Mouse (Mus musculus) stomach, embryonic 15.5 days (tissue): ENCODE measurements at regions not wholly inside any gene's neighbourhood (a gene's known extent, or its start where the extent isn't known, plus 50 kb on each side); places are given as distances from the start of the nearest gene placed in this dataset.

Experiments used
- ATAC-seq: fragments of 200-750 bp; cut with Nextera tagmentation; 2 replicates; pipeline ENCODE4 v1.8.0; 2017; ENCODE audit warnings: low read depth, moderate number of reproducible peaks, moderate TSS enrichment; ENCODE audit not compliant: insufficient read depth, low FRiP score
- H3K27ac ChIP-seq: fragments of 300-500 bp; sonication (generic); 2 replicates; pipeline ENCODE4 v1.5.1; 2015; ENCODE audit warnings: mild to moderate bottlenecking, inconsistent platforms
- H3K27me3 ChIP-seq: fragments of 300-500 bp; sonication (generic); replicated peaks from 2 replicates; pipeline ENCODE4 v1.6.1; 2015; ENCODE audit warnings: inconsistent platforms
- H3K36me3 ChIP-seq: fragments of 300-500 bp; sonication (generic); 2 replicates; pipeline ENCODE4 v1.6.1; 2015; ENCODE audit warnings: inconsistent platforms
- H3K4me1 ChIP-seq: fragments of 300-500 bp; sonication (generic); 2 replicates; pipeline ENCODE4 v1.6.1; 2015; ENCODE audit warnings: inconsistent platforms
- H3K4me2 ChIP-seq: fragments of 300-500 bp; sonication (generic); 2 replicates; pipeline ENCODE4 v1.6.1; 2015; ENCODE audit warnings: mild to moderate bottlenecking, inconsistent platforms
- H3K4me3 ChIP-seq: fragments of 300-500 bp; sonication (generic); replicated peaks from 2 replicates; pipeline ENCODE4 v1.5.1; 2015; ENCODE audit warnings: inconsistent platforms
- H3K9ac ChIP-seq: fragments of 300-500 bp; sonication (generic); 2 replicates; pipeline ENCODE4 v1.6.1; 2015; ENCODE audit warnings: inconsistent platforms
- H3K9me3 ChIP-seq: fragments of 300-500 bp; sonication (generic); 2 replicates; pipeline ENCODE4 v1.6.1; 2016; ENCODE audit warnings: inconsistent platforms
- WGBS: fragments of 180-500 bp; shearing (Covaris S2); methylation state at CpG from one replicate; pipeline ENCODE4 v1.1.7; 2015; 5-methylcytosine and 5-hydroxymethylcytosine counted together

DNA sequence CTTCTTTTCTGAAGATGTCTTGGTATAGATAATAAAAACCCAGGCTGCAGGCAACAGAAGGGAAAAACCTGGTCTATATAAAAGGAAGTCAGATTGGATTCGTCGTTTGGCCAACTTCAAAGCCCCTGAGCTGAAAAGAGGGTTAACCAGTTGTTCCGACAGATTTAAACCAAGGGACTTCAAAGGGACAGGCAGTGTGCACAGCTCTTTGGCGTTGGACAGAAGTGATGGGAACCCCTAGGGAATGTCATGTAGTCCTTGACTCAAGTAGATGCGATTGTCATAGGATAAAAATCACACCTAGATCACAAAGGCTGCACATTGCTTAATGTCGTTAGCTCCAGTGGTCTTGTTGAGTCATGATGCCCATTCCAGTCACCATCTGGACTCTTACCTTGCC lies 865.8 kb upstream of the Car8 start:
- Histone ChIP-seq H3K9ac (no peak overlapping the region), H3K9me3 (no peaks in the 10 kb centered on the region), H3K4me2 (no peak overlapping the region), H3K36me3 (no peaks in the 10 kb centered on the region), H3K27me3 (no peaks in the 10 kb centered on the region), H3K4me3 (no peak overlapping the region), H3K4me1 (no peaks in the 10 kb centered on the region), H3K27ac (no peak overlapping the region)
- no peak for ATAC-seq
- WGBS, result 65% methylated on average over 6 of the region's 6 CpGs

DNA sequence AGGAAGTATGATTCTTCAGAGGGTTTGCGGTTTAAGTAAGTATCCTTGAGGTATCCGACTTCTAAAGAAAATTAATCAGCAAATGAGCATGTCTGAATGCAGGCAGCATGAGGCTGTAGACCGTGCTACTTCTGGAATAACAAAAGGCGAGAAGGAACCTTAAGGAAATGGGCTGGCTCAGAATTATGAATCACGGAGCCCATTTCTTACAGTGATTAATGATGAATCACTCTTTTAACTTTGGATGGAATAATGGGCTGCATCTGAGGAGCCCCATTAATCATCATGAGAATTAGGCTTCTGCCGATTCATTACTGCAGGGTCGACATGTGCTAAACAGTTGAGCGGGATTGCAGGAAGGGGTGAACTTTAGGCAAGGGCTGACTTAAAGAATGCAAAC lies 865.1 kb upstream of the Car8 start:
- WGBS, result 38% methylated on average over 8 of the region's 8 CpGs
- H3K9me3 ChIP-seq, result no peaks in the 10 kb centered on the region
- H3K27me3 ChIP-seq, result no peaks in the 10 kb centered on the region
- H3K9ac ChIP-seq, result no peak overlapping the region
- H3K4me3 ChIP-seq, result no peak overlapping the region
- no peaks in the 10 kb centered on the region for H3K36me3 ChIP-seq
- H3K4me1 ChIP-seq, result no peaks in the 10 kb centered on the region
- no peak overlapping the region for H3K27ac ChIP-seq
- no peak overlapping the region for H3K4me2 ChIP-seq
- no peak for ATAC-seq

DNA sequence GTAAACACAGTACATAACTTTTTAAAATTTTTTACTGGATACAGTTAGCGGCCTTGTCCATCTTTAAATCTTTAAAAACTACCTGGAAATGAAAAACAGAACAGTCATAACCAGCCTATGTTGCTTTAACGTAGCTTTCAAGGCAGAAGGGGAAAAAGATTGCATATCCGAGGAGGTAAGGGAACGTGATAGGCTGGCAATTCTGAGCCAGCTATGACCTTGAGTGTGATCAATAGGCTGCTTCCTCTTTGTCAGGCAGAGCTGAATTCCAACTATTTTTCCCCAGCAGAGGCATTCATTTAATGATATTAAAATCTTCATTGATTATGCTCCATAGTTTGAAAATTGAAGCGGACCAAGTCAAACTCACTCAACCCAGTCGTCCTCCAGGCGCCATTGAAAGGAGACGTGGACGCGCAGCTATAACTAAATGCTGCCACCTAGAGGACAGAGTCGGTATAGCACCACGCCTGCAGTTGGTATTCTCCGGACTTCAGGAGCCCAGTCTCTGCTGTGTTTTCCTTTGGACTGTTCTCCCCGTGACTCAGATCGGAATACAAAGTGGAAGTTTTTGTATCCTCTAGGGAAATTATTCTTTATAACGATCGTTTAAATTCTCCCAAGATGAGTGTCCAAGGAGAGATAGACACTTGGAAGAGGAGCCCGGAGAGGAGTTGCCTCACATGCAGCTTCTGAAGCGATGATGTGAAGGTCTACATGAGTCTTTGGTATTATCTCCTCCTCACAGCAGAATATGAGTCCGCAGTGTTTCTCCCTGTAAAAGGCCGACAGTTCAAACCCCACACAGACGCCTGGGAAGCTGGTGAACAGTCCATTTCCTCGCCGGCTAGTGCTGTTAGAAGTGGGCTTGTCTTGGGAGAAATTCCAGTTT lies 858.2 kb upstream of the Car8 start:
- H3K4me1 ChIP-seq, result no peaks in the 10 kb centered on the region

DNA sequence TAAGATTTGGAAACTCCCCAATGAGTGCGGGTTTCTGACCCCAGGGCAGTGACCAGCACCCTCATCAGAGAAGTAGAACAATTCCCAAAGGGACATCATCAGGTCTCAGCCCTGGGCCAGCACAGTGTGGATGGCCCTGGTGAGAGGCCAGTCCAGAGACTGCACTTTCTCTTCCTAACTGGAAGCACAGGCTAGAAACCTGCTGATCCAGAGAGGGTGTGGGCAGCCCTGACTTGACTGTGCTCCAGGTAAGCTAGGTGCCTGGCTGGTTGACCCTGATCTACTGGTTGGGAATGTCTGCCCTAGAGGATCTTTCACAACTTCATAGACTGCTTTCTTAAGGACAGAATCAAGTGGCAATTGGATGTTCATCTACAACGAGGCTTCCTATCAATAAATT lies 857.4 kb upstream of the Car8 start:
- no peak for ATAC-seq
- H3K4me3 ChIP-seq, result no peak overlapping the region
- H3K9me3 ChIP-seq, result no peaks in the 10 kb centered on the region
- no peak overlapping the region for H3K27ac ChIP-seq
- no peaks in the 10 kb centered on the region for H3K36me3 ChIP-seq
- no peaks in the 10 kb centered on the region for H3K4me1 ChIP-seq
- H3K4me2 ChIP-seq, result no peak overlapping the region
- no peaks in the 10 kb centered on the region for H3K27me3 ChIP-seq
- no peak overlapping the region for H3K9ac ChIP-seq
- 81% methylated on average over 2 of the region's 2 CpGs for WGBS

More for the DNA sequence above, 858.2 kb upstream of the Car8 start:
- no peaks in the 10 kb centered on the region for H3K9me3 ChIP-seq
- 23% methylated on average over 24 of the region's 24 CpGs for WGBS
- no peak overlapping the region for H3K27ac ChIP-seq
- no peak overlapping the region for H3K9ac ChIP-seq
- ATAC-seq, result peak; percentile 45; the same call in 1 of the 2 replicates
- no peaks in the 10 kb centered on the region for H3K27me3 ChIP-seq
- peak overlapping the region; percentile 45 for H3K4me2 ChIP-seq
- no peaks in the 10 kb centered on the region for H3K36me3 ChIP-seq
- H3K4me3 ChIP-seq, result 0 out of 2 replicates have a peak overlapping the region, but pooled peaks have one; percentile 9

- ATAC-seq, result no peak
- Histone ChIP-seq H3K9ac (no peak overlapping the region), H3K4me3 (no peak overlapping the region), H3K9me3 (no peaks in the 10 kb centered on the region), H3K27me3 (no peaks in the 10 kb centered on the region), H3K27ac (no peak overlapping the region), H3K4me2 (no peak overlapping the region), H3K36me3 (no peaks in the 10 kb centered on the region), H3K4me1 (no peaks in the 10 kb centered on the region)
- 51% methylated on average over 7 of the region's 7 CpGs for WGBS
These were observed 856.8 kb upstream of the Car8 start for GRCm38 (mm10) chr4:9095646-9096045.

DNA sequence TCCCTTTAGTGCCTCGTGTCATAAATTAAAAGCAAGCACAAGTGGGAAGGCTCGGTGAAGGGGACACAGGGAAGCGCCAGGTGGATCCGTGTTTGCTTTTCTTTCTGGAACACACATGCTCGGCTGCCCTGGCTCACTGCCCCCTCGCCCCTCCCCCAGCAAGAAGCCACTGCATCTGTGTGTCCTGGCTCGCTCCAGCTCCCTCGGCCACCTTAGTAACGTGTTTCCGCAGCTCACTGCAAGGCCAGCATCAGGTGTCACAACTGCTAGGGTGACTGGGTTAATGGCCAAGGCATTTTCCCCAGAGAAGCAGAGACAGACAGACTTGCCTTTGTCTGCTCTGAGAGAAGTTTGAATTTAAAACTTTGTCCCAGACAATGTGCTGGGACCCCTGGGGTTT lies 855.7 kb upstream of the Car8 start:
- H3K27ac ChIP-seq, result no peak overlapping the region
- H3K27me3 ChIP-seq, result no peaks in the 10 kb centered on the region
- WGBS, result 21% methylated on average over 10 of the region's 10 CpGs
- H3K9me3 ChIP-seq, result no peaks in the 10 kb centered on the region
- ATAC-seq, result no peak
- no peaks in the 10 kb centered on the region for H3K4me1 ChIP-seq
- H3K9ac ChIP-seq, result no peak overlapping the region
- H3K36me3 ChIP-seq, result no peaks in the 10 kb centered on the region
- H3K4me2 ChIP-seq, result no peak overlapping the region
- H3K4me3 ChIP-seq, result no peak overlapping the region

DNA sequence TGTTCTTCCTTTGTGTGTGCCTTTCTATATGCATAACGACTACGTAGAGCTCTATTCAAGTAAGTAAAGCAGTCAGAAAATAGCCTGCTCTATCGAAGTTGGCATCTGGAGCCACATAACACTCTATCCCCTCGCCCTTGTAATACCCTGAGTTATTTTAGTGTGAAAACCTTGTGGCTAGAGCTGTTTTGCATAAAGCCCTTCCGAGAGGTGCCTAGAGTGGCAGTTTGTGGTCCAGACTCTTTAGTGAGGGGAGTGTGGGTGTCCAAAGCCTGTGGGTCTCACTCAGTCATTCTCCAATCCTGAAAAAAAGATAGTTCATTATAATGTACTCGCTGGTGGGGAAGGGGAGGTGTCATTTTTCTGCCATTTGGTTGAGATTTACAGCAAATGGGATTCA lies 855.2 kb upstream of the Car8 start:
- no peaks in the 10 kb centered on the region for H3K36me3 ChIP-seq
- H3K9ac ChIP-seq, result no peak overlapping the region
- no peak overlapping the region for H3K27ac ChIP-seq
- H3K4me1 ChIP-seq, result no peaks in the 10 kb centered on the region
- H3K27me3 ChIP-seq, result no peaks in the 10 kb centered on the region
- H3K9me3 ChIP-seq, result no peaks in the 10 kb centered on the region
- ATAC-seq, result no peak
- no peak overlapping the region for H3K4me2 ChIP-seq
- 65% methylated on average over 6 of the region's 6 CpGs for WGBS
- H3K4me3 ChIP-seq, result no peak overlapping the region

GRCm38 (mm10) chr4:9083526-9083925 lies 844.7 kb upstream of the Car8 start:
- Histone ChIP-seq H3K9ac (no peak overlapping the region), H3K4me2 (no peak overlapping the region), H3K27ac (no peak overlapping the region), H3K4me1 (peaks cover 6% of the 10 kb centered on the region; the same call in 1 of the 2 replicates), H3K36me3 (no peaks in the 10 kb centered on the region), H3K4me3 (no peak overlapping the region), H3K27me3 (no peaks in the 10 kb centered on the region), H3K9me3 (no peaks in the 10 kb centered on the region)
- ATAC-seq, result no peak
- WGBS, result 77% methylated on average over 13 of the region's 13 CpGs

DNA sequence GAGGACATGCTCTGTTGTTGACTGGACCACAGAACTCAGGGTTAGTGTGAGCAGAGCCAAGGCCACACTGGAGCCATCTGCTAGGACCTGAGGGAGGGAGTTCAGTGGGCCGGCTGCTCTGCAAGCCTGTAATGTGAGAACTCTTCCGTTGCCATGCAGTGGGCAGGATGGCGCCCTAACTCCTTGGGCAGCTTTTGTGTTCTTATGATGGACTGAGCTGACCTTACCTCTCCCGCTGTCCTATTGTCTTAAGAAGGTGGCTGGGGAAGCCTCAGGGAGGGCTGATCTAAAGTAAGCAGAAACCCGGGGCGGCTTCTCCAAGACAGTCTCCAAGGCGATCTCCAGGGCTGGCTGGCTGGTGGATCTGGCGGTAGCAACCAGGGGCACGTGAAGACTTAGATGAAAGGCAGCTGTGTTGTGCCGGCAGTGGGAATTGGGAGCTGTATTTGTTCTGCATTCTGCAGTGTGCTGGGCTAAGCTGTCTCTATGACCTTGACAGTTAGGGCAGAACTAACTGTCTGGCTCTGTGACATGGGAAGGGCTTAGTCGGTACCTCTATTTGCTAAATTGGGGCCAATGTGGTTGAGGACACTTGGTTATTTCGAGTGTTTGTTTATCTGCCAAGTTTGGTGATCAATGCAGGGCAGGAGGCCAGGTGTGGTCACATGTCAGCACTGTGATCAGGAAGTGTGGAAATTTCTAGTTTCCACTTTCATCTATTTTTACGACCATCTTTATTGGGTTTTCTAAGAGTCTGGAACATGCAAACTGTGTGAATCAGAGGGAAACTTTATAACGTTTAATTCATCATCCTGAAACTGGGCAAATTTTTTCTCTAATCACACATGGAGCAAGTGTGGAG lies 843.1 kb upstream of the Car8 start:
- ATAC-seq, result peak; percentile 35; the same call in 1 of the 2 replicates
- H3K9ac ChIP-seq, result no peak overlapping the region
- H3K4me2 ChIP-seq, result no peak overlapping the region
- 44% methylated on average over 14 of the region's 14 CpGs for WGBS
- H3K27ac ChIP-seq, result no peak overlapping the region
- no peak overlapping the region for H3K4me3 ChIP-seq
- H3K9me3 ChIP-seq, result no peaks in the 10 kb centered on the region
- H3K4me1 ChIP-seq, result peaks cover 6% of the 10 kb centered on the region; the same call in 1 of the 2 replicates
- H3K36me3 ChIP-seq, result no peaks in the 10 kb centered on the region
- H3K27me3 ChIP-seq, result no peaks in the 10 kb centered on the region

- Histone ChIP-seq H3K9ac (no peak overlapping the region), H3K4me2 (no peak overlapping the region), H3K27me3 (no peaks in the 10 kb centered on the region), H3K9me3 (no peaks in the 10 kb centered on the region), H3K36me3 (no peaks in the 10 kb centered on the region), H3K27ac (no peak overlapping the region), H3K4me1 (peaks cover 6% of the 10 kb centered on the region; the same call in 1 of the 2 replicates), H3K4me3 (no peak overlapping the region)
- ATAC-seq, result no peak
- WGBS, result 58% methylated on average over 15 of the region's 15 CpGs
These were observed 842.1 kb upstream of the Car8 start for GRCm38 (mm10) chr4:9080821-9081493.

DNA sequence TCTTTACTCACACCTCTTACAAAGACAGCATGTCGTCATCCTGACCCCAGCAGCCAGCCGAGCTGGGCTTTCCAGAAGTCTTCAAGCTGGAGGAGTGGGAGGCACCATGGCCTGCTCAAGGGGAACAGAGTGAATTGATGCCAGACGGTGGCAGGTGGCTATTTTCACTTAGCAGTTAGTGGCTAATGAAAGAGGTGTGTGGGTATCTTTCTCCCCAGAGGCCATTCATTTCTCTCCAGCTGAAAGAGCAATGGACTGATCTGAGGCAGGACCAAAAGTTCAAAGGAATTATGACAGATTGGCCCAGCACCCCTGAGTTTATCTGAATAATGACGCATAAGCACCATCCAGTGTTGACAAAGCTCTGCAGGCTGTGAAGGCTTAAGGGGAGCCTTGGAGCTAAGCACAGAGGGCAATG lies 841.0 kb upstream of the Car8 start:
- Histone ChIP-seq H3K36me3 (no peaks in the 10 kb centered on the region), H3K9ac (no peak overlapping the region), H3K4me1 (peaks cover 6% of the 10 kb centered on the region; the same call in 1 of the 2 replicates), H3K27ac (no peak overlapping the region), H3K27me3 (no peaks in the 10 kb centered on the region), H3K4me2 (no peak overlapping the region), H3K9me3 (no peaks in the 10 kb centered on the region), H3K4me3 (no peak overlapping the region)
- WGBS, result 38% methylated on average over 4 of the region's 4 CpGs
- no peak for ATAC-seq
